Mouse (Mus musculus) testis, adult 2 months (tissue): Measurements from ENCODE around the gene Lsmem1. TPM values are rescaled to one million over a fixed set of nuclear protein-coding genes. Genes with fewer than 3 reads are reported as not detected.
A peak's percentile ranks its signal among the peaks of the same experiment; 100 is the strongest.

Source experiments
- H3K27ac ChIP-seq: fragments of 200-500 bp; 2 replicates; pipeline ENCODE4 v1.5.1; 2012; ENCODE audit warnings: low read depth, low read length; ENCODE audit not compliant: control insufficient read depth, insufficient read depth
- H3K27me3 ChIP-seq: fragments of 200-500 bp; 2 replicates; pipeline ENCODE4 v1.6.1; 2012; ENCODE audit warnings: mild to moderate bottlenecking, low read length, moderate library complexity; ENCODE audit not compliant: control insufficient read depth, insufficient read depth
- H3K36me3 ChIP-seq: fragments of 200-500 bp; 2 replicates; pipeline ENCODE4 v1.6.1; 2012; ENCODE audit warnings: mild to moderate bottlenecking, low read length; ENCODE audit not compliant: control insufficient read depth, insufficient read depth
- H3K4me1 ChIP-seq: fragments of 200-500 bp; 2 replicates; pipeline ENCODE4 v1.6.1; 2012; ENCODE audit warnings: low read length; ENCODE audit not compliant: control insufficient read depth, insufficient read depth
- H3K4me3 ChIP-seq: fragments of 200-500 bp; 2 replicates; pipeline ENCODE4 v1.5.1; 2012; ENCODE audit warnings: low read depth, mild to moderate bottlenecking, low read length, moderate library complexity, mixed read lengths; ENCODE audit not compliant: control insufficient read depth
- CTCF ChIP-seq: fragments of 200-500 bp; IDR thresholded peaks from 2 replicates; pipeline ENCODE4 v1.5.1; 2012; ENCODE audit warnings: low read depth, mild to moderate bottlenecking, inconsistent platforms, low read length, moderate library complexity; ENCODE audit not compliant: control insufficient read depth, insufficient read depth, insufficient replicate concordance
- POLR2A ChIP-seq: fragments of 200-500 bp; IDR thresholded peaks from 2 replicates; pipeline ENCODE4 v1.6.1; 2012; ENCODE audit warnings: low read depth, mild to moderate bottlenecking, inconsistent platforms, low read length, moderate library complexity; ENCODE audit not compliant: control insufficient read depth
- polyA plus RNA-seq: library from polyadenylated mRNA; depleted of rRNA; stranded (reverse); fragments of >200 nt; gene quantifications from 2 replicates; pipeline ENCODE4 v1.2.3, GENCODE M21; 2012; rRNA removed

The Lsmem1 gene
- polyA plus RNA-seq, 1 experiment: not detected

- TF ChIP-seq POLR2A: no peak
- no peak for TF ChIP-seq CTCF
- Histone ChIP-seq H3K27me3 (0 out of 2 replicates have a peak, but pooled peaks cover 2% of the 10 kb centered on the region), H3K4me3 (peak within 1 kb of the TSS; percentile 47), H3K4me1 (peaks cover 8% of the 10 kb centered on the region), H3K36me3 (no peaks in the 10 kb centered on the region), H3K27ac (no peak within 1 kb of the TSS)
Observed at GRCm38 (mm10) chr12:40133573-40134271, 65.6 kb downstream of the Lsmem1 start, which contains the start of gene Scin. Gene Scin, minus strand, starts transcription at chr12:40134228.

GRCm38 (mm10) chr12:40133194-40133572, 66.1 kb downstream of the Lsmem1 start:
- Histone ChIP-seq H3K27ac (no peak overlapping the region), H3K4me3 (no peak overlapping the region; the same call in 1 of the 2 replicates), H3K27me3 (0 out of 2 replicates have a peak, but pooled peaks cover 2% of the 10 kb centered on the region), H3K4me1 (peaks cover 8% of the 10 kb centered on the region), H3K36me3 (no peaks in the 10 kb centered on the region)
- no peak for TF ChIP-seq CTCF
- TF ChIP-seq POLR2A: no peak

Other genes with a start within 250 kb of the Lsmem1 start
- 218 and 255 TPM in 2 replicates for gene Arl4a, start 161.5 kb downstream of the Lsmem1 start, polyA plus RNA-seq
- gene Scin, start 65.3 kb downstream of the Lsmem1 start, polyA plus RNA-seq: 0.14 and 0.58 TPM in 2 replicates
- gene Ifrd1, start 49.0 kb upstream of the Lsmem1 start, polyA plus RNA-seq: 7.7 and 11.3 TPM in 2 replicates
- gene Zfp277, start 246.4 kb upstream of the Lsmem1 start, polyA plus RNA-seq: 2.4 and 3.2 TPM in 2 replicates
- gene Dock4, start 246.5 kb upstream of the Lsmem1 start, polyA plus RNA-seq: 0.56 and 0.59 TPM in 2 replicates